Mouse (Mus musculus): Measurements from ENCODE around the gene Gm13691. TPM values are rescaled to one million over a fixed set of nuclear protein-coding genes. Genes with fewer than 3 reads are reported as not detected.
"Not testable (repeated sequence)": the region's sequence is repeated elsewhere in the genome, so short reads cannot be mapped to it uniquely, and the experiment has no call there.

The Gm13691 gene
- total RNA-seq, 2 experiments from 2014 or later = 1.4 to 1.6 TPM

- intact Hi-C loops (cut with DNase I) = no loop called here
Measured at GRCm38 (mm10) chr2:84023319-84023718, 33.0 kb downstream of the Gm13691 start.

GRCm38 (mm10) chr2:84025217-84025616 is 34.9 kb downstream of the Gm13691 start:
- intact Hi-C loops (cut with DNase I) = no loop called here
- DNase-seq (ENCODE audit: low spot score in 2 of 2) = no peak

More at GRCm38 (mm10) chr2:84023319-84023718, 33.0 kb downstream of the Gm13691 start:
- DNase-seq (ENCODE audit: low spot score in 2 of 2) = no peak

- peak in 1 of 2 experiments; percentile 80 for DNase-seq (ENCODE audit: low spot score in 2 of 2)
- intact Hi-C loops (cut with DNase I) = no loop called here
Measured at GRCm38 (mm10) chr2:84032505-84032904, 42.2 kb downstream of the Gm13691 start.

GRCm38 (mm10) chr2:84035997-84036396 is 45.6 kb downstream of the Gm13691 start:
- intact Hi-C loops (cut with DNase I) = no loop called here
- DNase-seq (ENCODE audit: low spot score in 2 of 2) = no peak

GRCm38 (mm10) chr2:84037304-84037703 is 47.0 kb downstream of the Gm13691 start:
- DNase-seq (ENCODE audit: low spot score in 2 of 2) = peak in 1 of 2 experiments; percentile 11
- intact Hi-C loops (cut with DNase I) = no loop called here

GRCm38 (mm10) chr2:84037943-84038342 is 47.6 kb downstream of the Gm13691 start:
- DNase-seq (ENCODE audit: low spot score in 2 of 2); intact Hi-C loops (cut with DNase I): not testable (repeated sequence)

- no peak for DNase-seq (ENCODE audit: low spot score in 2 of 2)
- intact Hi-C loops (cut with DNase I) = no loop called here
Measured at GRCm38 (mm10) chr2:84039277-84039676, 48.9 kb downstream of the Gm13691 start.

Other genes starting within 250 kb of the Gm13691 start
- 100 to 1,000 TPM; 205 to 213 TPM for gene Fam171b, start 177.9 kb upstream of the Gm13691 start, total RNA-seq (2021)
- not detected for gene Zswim2, start 49.3 kb upstream of the Gm13691 start, total RNA-seq (2021)
- gene Gm13698, start 34.9 kb upstream of the Gm13691 start, total RNA-seq (2021) = 1 to 10 TPM; 1.4 to 1.6 TPM
- gene Gm13693, start 29.1 kb upstream of the Gm13691 start, total RNA-seq (2021) = 1 to 10 TPM; 1.4 to 1.6 TPM
- gene Gm13695, start 23.2 kb upstream of the Gm13691 start, total RNA-seq (2021) = 1 to 10 TPM in 1 of 2 experiments, not detected in 1; 1.4 TPM
- gene Gm13696, start 17.4 kb upstream of the Gm13691 start, total RNA-seq (2021) = 1 to 10 TPM; 1.4 to 1.6 TPM
- gene Gm13694, start 11.6 kb upstream of the Gm13691 start, total RNA-seq (2021) = 1 to 10 TPM; 1.4 to 1.6 TPM
- 1 to 10 TPM; 1.4 to 1.6 TPM for gene Gm13697, start 5.8 kb upstream of the Gm13691 start, total RNA-seq (2021)

Data from left cerebral cortex, postnatal 25 days (tissue).